Mouse (Mus musculus): ENCODE measurements around the gene Ttc26.

GRCm38 (mm10) chr6:38434055-38435023 is 53.1 kb downstream of the Ttc26 start:
- TF ChIP-seq CTCF (IDR thresholded peaks at IDR 0.05 in 2 of 3, conservative IDR thresholded peaks at IDR 0.05 in 1 of 3; ENCODE audit: control insufficient read depth in 1 of 3, insufficient read depth in 1 of 3, low read depth in 2 of 3, low read length in 3 of 3, poor library complexity in 1 of 3, severe bottlenecking in 1 of 3) (no peak), JUND (IDR thresholded peaks at IDR 0.05; ENCODE audit: low read depth, low read length) (no peak), ELF1 (IDR thresholded peaks at IDR 0.05; ENCODE audit: low read depth, low read length) (no peak), CHD1 (IDR thresholded peaks at IDR 0.05; ENCODE audit: low read depth, low read length) (0 out of 2 replicates have a peak, but pooled peaks have one; percentile 19), NELFE (IDR thresholded peaks at IDR 0.05; ENCODE audit: low read depth, low read length) (no peak), SIN3A (IDR thresholded peaks at IDR 0.05; ENCODE audit: low read length) (peak; percentile 88), TAL1 (IDR thresholded peaks at IDR 0.05; ENCODE audit: low read length) (peak; percentile 45)
